Mouse (Mus musculus) small intestine, adult 2 months (tissue): ENCODE measurements around the gene Klhl12. TPM values are rescaled to one million over a fixed set of nuclear protein-coding genes. Genes with fewer than 3 reads are reported as not detected.

Experiments
- H3K27ac ChIP-seq: fragments of 200-500 bp; 2 replicates; pipeline ENCODE4 v1.5.1; 2012; ENCODE audit warnings: low read depth, low read length, control low read depth, inconsistent platforms; ENCODE audit not compliant: insufficient read depth
- H3K27me3 ChIP-seq: fragments of 200-500 bp; 2 replicates; pipeline ENCODE4 v1.6.1; 2012; ENCODE audit warnings: mild to moderate bottlenecking, moderate library complexity, low read length, inconsistent platforms; ENCODE audit not compliant: control insufficient read depth, insufficient read depth
- H3K36me3 ChIP-seq: fragments of 200-500 bp; 2 replicates; pipeline ENCODE4 v1.6.1; 2012; ENCODE audit warnings: mild to moderate bottlenecking, low read length, control low read depth, inconsistent platforms; ENCODE audit not compliant: control insufficient read depth, insufficient read depth
- H3K4me1 ChIP-seq: fragments of 200-500 bp; 2 replicates; pipeline ENCODE4 v1.6.1; 2012; ENCODE audit warnings: low read length, inconsistent platforms, mixed read lengths; ENCODE audit not compliant: control insufficient read depth, insufficient read depth, insufficient read length
- H3K4me3 ChIP-seq: fragments of 200-500 bp; 2 replicates; pipeline ENCODE4 v1.5.1; 2012; ENCODE audit warnings: low read depth, mild to moderate bottlenecking, control low read depth, inconsistent platforms, low read length, moderate library complexity
- CTCF ChIP-seq: fragments of 200-500 bp; IDR thresholded peaks from 2 replicates; pipeline ENCODE4 v1.5.1; 2012; ENCODE audit warnings: low read depth, mild to moderate bottlenecking, control low read depth, inconsistent platforms, low read length, moderate library complexity, mixed read lengths; ENCODE audit not compliant: insufficient replicate concordance, insufficient read length; ENCODE audit errors: extremely low read depth
- POLR2A ChIP-seq: fragments of 200-500 bp; IDR thresholded peaks from 2 replicates; pipeline ENCODE4 v1.6.1; 2012; ENCODE audit warnings: low read depth, mild to moderate bottlenecking, control low read depth, inconsistent platforms, low read length, moderate library complexity
- whole genome bisulfite sequencing: fragments of 180-500 bp; shearing (Covaris S2); methylation state at CpG from one replicate; pipeline ENCODE4 v1.1.7; 2018; 5-methylcytosine and 5-hydroxymethylcytosine counted together
- polyA plus RNA-seq: library from polyadenylated mRNA; depleted of rRNA; stranded (reverse); fragments of >200 nt; gene quantifications from 2 replicates; pipeline ENCODE4 v1.2.3, GENCODE M21; 2012

The Klhl12 gene
- polyA plus RNA-seq, 1 experiment: 2.3 TPM

DNA sequence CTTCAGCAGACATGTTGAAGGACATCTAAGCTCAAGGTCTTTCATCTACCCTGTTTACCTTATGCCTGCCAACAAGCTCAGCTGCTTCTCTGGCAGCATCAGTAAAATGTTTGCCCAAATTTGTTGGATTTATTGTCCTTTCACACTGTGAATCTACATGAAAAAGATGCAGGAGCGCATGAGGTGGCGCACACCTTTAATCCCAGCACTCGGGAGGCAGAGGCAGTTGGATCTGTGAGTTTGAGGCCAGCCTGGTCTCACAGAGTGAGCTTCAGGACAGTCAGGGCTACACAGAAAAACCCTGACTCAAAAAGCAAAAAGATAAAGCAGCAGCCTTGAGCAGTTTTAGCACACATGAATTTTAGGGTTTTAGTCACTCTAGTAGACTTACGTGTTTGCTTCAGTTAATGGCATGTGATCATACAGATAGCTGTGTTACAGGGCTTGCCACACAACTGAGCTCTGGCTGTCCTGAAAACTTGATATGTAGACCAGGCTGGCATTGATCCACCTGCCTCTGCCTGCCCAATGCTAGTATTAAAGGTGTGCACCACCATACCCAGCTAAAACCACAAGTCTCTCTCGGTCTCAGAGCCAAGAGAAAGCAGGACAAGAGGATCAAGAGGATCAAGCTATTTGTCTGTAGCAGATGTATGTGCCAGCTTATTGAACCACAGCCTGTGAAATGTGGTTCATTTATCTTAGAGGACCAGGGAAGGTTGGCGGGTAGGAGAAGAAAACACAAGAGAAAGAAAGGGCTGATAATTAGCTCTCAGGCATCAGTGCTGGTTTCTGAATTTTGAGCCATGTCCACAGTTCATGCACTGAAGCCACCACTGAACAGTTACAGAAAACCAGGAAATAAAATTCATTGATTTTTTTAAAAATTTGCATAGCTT, 35.8 kb downstream of the Klhl12 start:
- Histone ChIP-seq H3K27ac (no peak overlapping the region), H3K27me3 (no peaks in the 10 kb centered on the region), H3K4me3 (no peak overlapping the region), H3K4me1 (peaks cover 4% of the 10 kb centered on the region; the same call in 1 of the 2 replicates), H3K36me3 (peaks cover 18% of the 10 kb centered on the region)
- 95% methylated on average over 6 of the region's 6 CpGs for WGBS
- TF ChIP-seq CTCF: no peak
- TF ChIP-seq POLR2A: no peak

DNA sequence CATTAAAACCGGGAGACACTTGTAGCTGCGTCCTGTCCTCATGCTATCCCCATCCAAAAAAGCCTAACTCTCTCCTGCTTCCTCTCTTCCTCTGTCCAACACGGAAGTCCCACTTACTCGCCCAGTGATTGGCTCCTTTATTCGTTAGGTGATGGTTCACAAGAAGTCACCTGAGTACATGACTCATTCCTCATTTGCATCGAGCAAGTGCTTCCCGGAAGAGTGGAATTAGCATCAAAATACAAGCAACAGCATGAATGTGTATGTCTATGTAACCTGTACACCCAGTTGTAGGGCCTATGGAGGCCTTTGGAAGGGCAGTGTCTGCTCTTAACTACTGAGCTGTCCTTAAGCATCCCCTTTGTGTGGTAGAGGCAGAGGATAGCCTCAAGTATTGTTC, 36.9 kb downstream of the Klhl12 start:
- Histone ChIP-seq H3K4me3 (no peak overlapping the region), H3K27me3 (no peaks in the 10 kb centered on the region), H3K27ac (no peak overlapping the region), H3K4me1 (peaks cover 5% of the 10 kb centered on the region; the same call in 1 of the 2 replicates), H3K36me3 (peaks cover 20% of the 10 kb centered on the region)
- WGBS: 70% methylated on average over 7 of the region's 7 CpGs
- TF ChIP-seq POLR2A (no peak), CTCF (no peak)

GRCm38 (mm10) chr1:134493496-134493895, 38.2 kb downstream of the Klhl12 start:
- Histone ChIP-seq H3K4me1 (peaks cover 5% of the 10 kb centered on the region; the same call in 1 of the 2 replicates), H3K27me3 (no peaks in the 10 kb centered on the region), H3K4me3 (no peak overlapping the region), H3K36me3 (peaks cover 14% of the 10 kb centered on the region), H3K27ac (no peak overlapping the region)
- TF ChIP-seq CTCF: no peak
- TF ChIP-seq POLR2A: no peak
- WGBS: 63% methylated on average over 2 of the region's 2 CpGs

GRCm38 (mm10) chr1:134493956-134494355, 38.6 kb downstream of the Klhl12 start:
- Histone ChIP-seq H3K27me3 (no peaks in the 10 kb centered on the region), H3K4me3 (peak overlapping the region; percentile 85; the same call in 1 of the 2 replicates), H3K27ac (peak overlapping the region; percentile 72; the same call in 1 of the 2 replicates), H3K4me1 (peaks cover 5% of the 10 kb centered on the region; the same call in 1 of the 2 replicates), H3K36me3 (peaks cover 10% of the 10 kb centered on the region)
- 10% methylated on average over 5 of the region's 5 CpGs for WGBS
- TF ChIP-seq CTCF: no peak
- TF ChIP-seq POLR2A: no peak

GRCm38 (mm10) chr1:134494428-134495215, 39.3 kb downstream of the Klhl12 start, which contains the start of gene Rabif:
Gene Rabif, plus strand, starts transcription at chr1:134494648.
- 0 out of 2 replicates have a peak, but pooled peaks have one; percentile 59 for TF ChIP-seq POLR2A
- TF ChIP-seq CTCF: peak; percentile 56; the same call in 1 of the 2 replicates
- Histone ChIP-seq H3K27me3 (no peaks in the 10 kb centered on the region), H3K27ac (peak within 1 kb of the TSS; percentile 94), H3K4me1 (peaks cover 5% of the 10 kb centered on the region; the same call in 1 of the 2 replicates), H3K4me3 (peak within 1 kb of the TSS; percentile 85), H3K36me3 (peaks cover 5% of the 10 kb centered on the region; the same call in 1 of the 2 replicates)
- under 1% methylated on average over 58 of the region's 58 CpGs for WGBS

DNA sequence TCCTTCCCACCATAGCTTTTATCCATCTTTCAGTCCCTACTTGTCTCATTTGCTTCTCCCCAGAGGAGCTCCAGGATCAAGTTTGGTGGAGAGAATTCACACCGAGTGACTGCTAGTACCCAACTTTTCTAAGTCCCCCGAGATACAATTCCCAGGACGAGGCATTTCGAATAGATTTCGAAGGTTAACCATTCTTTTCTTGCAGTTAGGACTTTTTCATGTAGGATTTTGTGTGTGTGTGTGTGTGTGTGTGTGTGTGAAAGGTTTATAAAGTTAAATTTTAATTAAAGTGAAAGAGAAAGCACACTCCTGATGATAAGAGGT, 39.8 kb downstream of the Klhl12 start:
- Histone ChIP-seq H3K36me3 (0 out of 2 replicates have a peak, but pooled peaks cover 4% of the 10 kb centered on the region), H3K4me3 (peak overlapping the region; percentile 85), H3K27ac (peak overlapping the region; percentile 94), H3K27me3 (no peaks in the 10 kb centered on the region), H3K4me1 (peaks cover 5% of the 10 kb centered on the region; the same call in 1 of the 2 replicates)
- 6% methylated on average over 5 of the region's 5 CpGs for WGBS
- TF ChIP-seq CTCF: no peak
- TF ChIP-seq POLR2A: no peak

DNA sequence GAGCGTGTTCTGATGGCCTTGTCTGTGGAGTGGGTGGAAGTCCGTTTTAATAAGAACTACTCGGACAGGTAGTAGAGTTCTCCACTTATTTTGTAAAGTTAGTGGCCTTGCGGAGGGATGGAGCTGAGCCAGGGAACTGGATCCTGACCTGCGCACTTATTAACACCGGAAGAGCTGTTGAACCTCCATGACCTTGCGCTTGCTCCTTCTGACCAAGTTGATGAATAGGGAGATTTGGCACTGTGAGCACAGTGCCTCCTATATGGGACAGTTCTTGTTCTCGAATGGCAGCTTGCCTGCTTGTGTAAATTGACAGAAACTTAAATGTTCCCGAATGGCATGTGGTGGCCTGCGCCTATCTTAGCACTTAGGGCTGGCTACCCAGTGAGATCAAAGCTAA, 40.7 kb downstream of the Klhl12 start:
- Histone ChIP-seq H3K4me3 (no peak overlapping the region), H3K27ac (no peak overlapping the region), H3K27me3 (no peaks in the 10 kb centered on the region), H3K4me1 (peaks cover 5% of the 10 kb centered on the region; the same call in 1 of the 2 replicates), H3K36me3 (peaks cover 5% of the 10 kb centered on the region; the same call in 1 of the 2 replicates)
- WGBS: 67% methylated on average over 10 of the region's 10 CpGs
- TF ChIP-seq CTCF (no peak), POLR2A (no peak)
